7 mouse cellular contexts compared by ENCODE assay signal in genomic region chr15:8447193-8447767, GRCm38 (mm10). TPM values are rescaled to one million over a fixed set of nuclear protein-coding genes. Genes with fewer than 3 reads are reported as not detected.
DNase-seq lines count a peak whose midpoint lies in the region; ATAC-seq lines count a peak whose summit lies in the region.

No protein-coding gene starts in this region.

- peak overlapping the region; percentile 74 for H3K4me2 ChIP-seq in lung, embryonic 15.5 days
- 0 out of 2 replicates have a peak overlapping the region, but pooled peaks have one; percentile 2 for H3K4me2 ChIP-seq in forebrain, embryonic 11.5 days (ENCODE audit: low read depth, low read length, severe bottlenecking)
- peak overlapping the region; percentile 50 for H3K4me2 ChIP-seq in limb, embryonic 13.5 days (replicated peaks)
- H3K4me2 ChIP-seq in stomach, embryonic 16.5 days (ENCODE audit: low read depth, low read length), result peak overlapping the region; percentile 97

- no peaks in the 10 kb centered on the region for H3K9me3 ChIP-seq in lung, embryonic 15.5 days
- H3K9me3 ChIP-seq in forebrain, embryonic 11.5 days (ENCODE audit: control insufficient read depth, low read length), result no peaks in the 10 kb centered on the region
- no peaks in the 10 kb centered on the region for H3K9me3 ChIP-seq in limb, embryonic 13.5 days
- H3K9me3 ChIP-seq in stomach, embryonic 16.5 days (replicated peaks; ENCODE audit: control insufficient read depth, low read length), result no peaks in the 10 kb centered on the region

- no peak overlapping the region for H3K9ac ChIP-seq in lung, embryonic 15.5 days
- H3K9ac ChIP-seq in forebrain, embryonic 11.5 days (ENCODE audit: low read length), result no peak overlapping the region
- H3K9ac ChIP-seq in limb, embryonic 13.5 days, result no peak overlapping the region
- H3K9ac ChIP-seq in stomach, embryonic 16.5 days (ENCODE audit: low read length), result no peak overlapping the region; the same call in 1 of the 2 replicates

- H3K4me1 ChIP-seq in lung, embryonic 15.5 days, result peaks cover 18% of the 10 kb centered on the region
- H3K4me1 ChIP-seq in forebrain, embryonic 11.5 days (replicated peaks; ENCODE audit: control insufficient read depth, insufficient read depth, low read length), result peaks cover 6% of the 10 kb centered on the region; the same call in 1 of the 2 replicates
- H3K4me1 ChIP-seq in limb, embryonic 13.5 days, result peaks cover 20% of the 10 kb centered on the region
- peaks cover 9% of the 10 kb centered on the region for H3K4me1 ChIP-seq in stomach, embryonic 16.5 days (ENCODE audit: control insufficient read depth, insufficient read depth, low read length)

- H3K36me3 ChIP-seq in lung, embryonic 15.5 days, result no peaks in the 10 kb centered on the region
- H3K36me3 ChIP-seq in forebrain, embryonic 11.5 days (ENCODE audit: control insufficient read depth, insufficient read depth, low read length), result no peaks in the 10 kb centered on the region
- no peaks in the 10 kb centered on the region for H3K36me3 ChIP-seq in limb, embryonic 13.5 days
- H3K36me3 ChIP-seq in stomach, embryonic 16.5 days (ENCODE audit: control insufficient read depth, insufficient read depth, low read length), result no peaks in the 10 kb centered on the region

- H3K27ac ChIP-seq in lung, embryonic 15.5 days, result no peak overlapping the region
- H3K27ac ChIP-seq in forebrain, embryonic 11.5 days (ENCODE audit: low read depth, low read length), result no peak overlapping the region
- H3K27ac ChIP-seq in limb, embryonic 13.5 days, result no peak overlapping the region
- no peak overlapping the region for H3K27ac ChIP-seq in stomach, embryonic 16.5 days (ENCODE audit: low read length)

- DNase-seq in lung, postnatal 4 days, result no peak
- DNase-seq in forebrain, embryonic 11.5 days (ENCODE audit: low spot score), result no peak
- no peak for DNase-seq in ovary, postnatal 36 days (ENCODE audit: low spot score)
- DNase-seq in spleen, adult 18-20 months, result no peak

- 38% methylated on average over 8 of the region's 8 CpGs for WGBS in lung, embryonic 15.5 days
- 77% methylated on average over 8 of the region's 8 CpGs for WGBS in forebrain, embryonic 11.5 days
- 55% methylated on average over 8 of the region's 8 CpGs for WGBS in limb, embryonic 13.5 days
- WGBS in stomach, embryonic 16.5 days, result 57% methylated on average over 8 of the region's 8 CpGs

- H3K27me3 ChIP-seq in lung, embryonic 15.5 days, result no peaks in the 10 kb centered on the region
- no peaks in the 10 kb centered on the region for H3K27me3 ChIP-seq in forebrain, embryonic 11.5 days (ENCODE audit: control insufficient read depth, insufficient read depth, low read length)
- H3K27me3 ChIP-seq in limb, embryonic 13.5 days, result no peaks in the 10 kb centered on the region
- no peaks in the 10 kb centered on the region for H3K27me3 ChIP-seq in stomach, embryonic 16.5 days (ENCODE audit: control insufficient read depth, insufficient read depth, low read length)

- ATAC-seq in lung, embryonic 15.5 days (ENCODE audit: borderline replicate concordance, extremely low read depth, low FRiP score, low TSS enrichment), result no peak
- no peak for ATAC-seq in forebrain, embryonic 11.5 days (replicated peaks; ENCODE audit: low FRiP score)
- no peak for ATAC-seq in limb, embryonic 13.5 days (ENCODE audit: low FRiP score, low read depth)
- ATAC-seq in stomach, embryonic 16.5 days (ENCODE audit: insufficient read depth, low FRiP score), result no peak

- H3K4me3 ChIP-seq in lung, embryonic 15.5 days, result no peak overlapping the region
- H3K4me3 ChIP-seq in forebrain, embryonic 11.5 days (ENCODE audit: low read depth, low read length), result no peak overlapping the region
- no peak overlapping the region for H3K4me3 ChIP-seq in limb, embryonic 13.5 days
- peak overlapping the region; percentile 23 for H3K4me3 ChIP-seq in stomach, embryonic 16.5 days (replicated peaks; ENCODE audit: low read length)

RNA-seq across cellular contexts. Expression of gene Nipbl, which starts 3.0 kb away (rescaled TPM):
- polyA plus RNA-seq in lung, embryonic 15.5 days (2015; fragmentation: Nextera tagmentation; extraction: Ambion mirVana), result 16.2 and 16.9 TPM in 2 replicates
- 27.4 and 30.2 TPM in 2 replicates for polyA plus RNA-seq in forebrain, embryonic 11.5 days (2014; fragmentation: Nextera tagmentation; extraction: Ambion mirVana)
- 20.8 and 21.0 TPM in 2 replicates for polyA plus RNA-seq in limb, embryonic 13.5 days (2015; fragmentation: Nextera tagmentation; extraction: Ambion mirVana)
- 14.4 and 15.7 TPM in 2 replicates for polyA plus RNA-seq in stomach, embryonic 16.5 days (2015; fragmentation: Nextera tagmentation; extraction: Ambion mirVana)

Comparison
In these comparisons a context has a peak if more than half of its experiments do, and no peak if none do; other contexts are left out.
1. H3K4me2 ChIP-seq: peak in every context shown above with its lines; median percentile 97 in stomach, embryonic 16.5 days; 74 in lung, embryonic 15.5 days; 50 in limb, embryonic 13.5 days; 2 in forebrain, embryonic 11.5 days.